Mouse (Mus musculus) heart, embryonic 12.5 days (tissue): ENCODE results near the gene Cdh1. TPM values are rescaled to one million over a fixed set of nuclear protein-coding genes. Genes with fewer than 3 reads are reported as not detected.
"Not testable (repeated sequence)": the region's sequence is repeated elsewhere in the genome, so short reads cannot be mapped to it uniquely, and the experiment has no call there.

Experiments used
- ATAC-seq: fragments of 200-750 bp; cut with Nextera tagmentation; 2 replicates; pipeline ENCODE4 v1.8.0; 2017; ENCODE audit warnings: moderate TSS enrichment, moderate library complexity; ENCODE audit not compliant: insufficient number of reproducible peaks, low FRiP score
- H3K27ac ChIP-seq: fragments of 300-500 bp; sonication (generic); 2 replicates; pipeline ENCODE4 v1.5.1; 2016; ENCODE audit warnings: mild to moderate bottlenecking, moderate library complexity; ENCODE audit not compliant: poor library complexity, severe bottlenecking
- H3K27me3 ChIP-seq: fragments of 300-500 bp; sonication (generic); replicated peaks from 2 replicates; pipeline ENCODE4 v1.6.1; 2016; ENCODE audit warnings: mild to moderate bottlenecking, moderate library complexity
- H3K36me3 ChIP-seq: fragments of 300-500 bp; sonication (generic); 2 replicates; pipeline ENCODE4 v1.6.1; 2016; ENCODE audit warnings: mild to moderate bottlenecking, moderate library complexity
- H3K4me1 ChIP-seq: fragments of 300-500 bp; sonication (generic); replicated peaks from 2 replicates; pipeline ENCODE4 v1.6.1; 2016; ENCODE audit warnings: mild to moderate bottlenecking
- H3K4me2 ChIP-seq: fragments of 300-500 bp; sonication (generic); 2 replicates; pipeline ENCODE4 v1.6.1; 2016; ENCODE audit warnings: mild to moderate bottlenecking, moderate library complexity
- H3K4me3 ChIP-seq: fragments of 300-500 bp; sonication (generic); 2 replicates; pipeline ENCODE4 v1.5.1; 2016; ENCODE audit warnings: mild to moderate bottlenecking
- H3K9ac ChIP-seq: fragments of 300-500 bp; sonication (generic); 2 replicates; pipeline ENCODE4 v1.6.1; 2016; ENCODE audit warnings: mild to moderate bottlenecking, moderate library complexity
- H3K9me3 ChIP-seq: fragments of 300-500 bp; sonication (generic); replicated peaks from 2 replicates; pipeline ENCODE4 v1.6.1; 2016; ENCODE audit warnings: mild to moderate bottlenecking, moderate library complexity
- WGBS: fragments of 180-500 bp; shearing (Covaris S2); methylation state at CpG from one replicate; pipeline ENCODE4 v1.1.7; 2016; 5-methylcytosine and 5-hydroxymethylcytosine counted together
- polyA plus RNA-seq: library from polyadenylated mRNA; unstranded; fragments of >200 nt; fragmentation: Nextera tagmentation; extraction: Ambion mirVana; gene quantifications from 2 replicates; pipeline ENCODE4 v1.2.1, GENCODE M21; 2016

Cdh1 gene
- polyA plus RNA-seq, 1 experiment from 2014 or later = 1.4 TPM

DNA sequence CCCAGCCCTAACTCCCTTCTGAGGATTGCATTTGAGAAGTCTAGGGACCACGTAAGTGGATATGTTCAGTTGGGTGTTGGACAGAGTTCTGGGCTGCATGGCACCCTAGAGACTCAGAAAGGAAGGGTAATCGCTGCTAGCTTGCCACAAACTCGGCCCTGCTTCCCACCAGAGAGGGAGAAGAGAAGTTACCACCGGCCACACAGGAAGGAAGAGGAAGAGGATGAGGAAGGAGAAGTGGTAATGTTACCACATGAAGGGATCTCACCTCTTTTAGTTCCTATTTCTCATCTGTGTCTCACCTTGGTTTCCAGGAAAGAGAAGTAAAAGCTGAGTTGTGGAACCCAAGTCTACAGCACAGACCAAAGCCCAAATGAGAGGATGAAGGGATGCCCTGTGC is 28.9 kb upstream of the Cdh1 start:
- no peak for ATAC-seq
- Histone ChIP-seq H3K27me3 (no peaks in the 10 kb centered on the region), H3K27ac (no peak overlapping the region), H3K36me3 (no peaks in the 10 kb centered on the region), H3K4me1 (peaks cover 12% of the 10 kb centered on the region), H3K4me2 (no peak overlapping the region), H3K4me3 (no peak overlapping the region), H3K9ac (no peak overlapping the region), H3K9me3 (no peaks in the 10 kb centered on the region)
- 79% methylated on average over 4 of the region's 4 CpGs for WGBS

DNA sequence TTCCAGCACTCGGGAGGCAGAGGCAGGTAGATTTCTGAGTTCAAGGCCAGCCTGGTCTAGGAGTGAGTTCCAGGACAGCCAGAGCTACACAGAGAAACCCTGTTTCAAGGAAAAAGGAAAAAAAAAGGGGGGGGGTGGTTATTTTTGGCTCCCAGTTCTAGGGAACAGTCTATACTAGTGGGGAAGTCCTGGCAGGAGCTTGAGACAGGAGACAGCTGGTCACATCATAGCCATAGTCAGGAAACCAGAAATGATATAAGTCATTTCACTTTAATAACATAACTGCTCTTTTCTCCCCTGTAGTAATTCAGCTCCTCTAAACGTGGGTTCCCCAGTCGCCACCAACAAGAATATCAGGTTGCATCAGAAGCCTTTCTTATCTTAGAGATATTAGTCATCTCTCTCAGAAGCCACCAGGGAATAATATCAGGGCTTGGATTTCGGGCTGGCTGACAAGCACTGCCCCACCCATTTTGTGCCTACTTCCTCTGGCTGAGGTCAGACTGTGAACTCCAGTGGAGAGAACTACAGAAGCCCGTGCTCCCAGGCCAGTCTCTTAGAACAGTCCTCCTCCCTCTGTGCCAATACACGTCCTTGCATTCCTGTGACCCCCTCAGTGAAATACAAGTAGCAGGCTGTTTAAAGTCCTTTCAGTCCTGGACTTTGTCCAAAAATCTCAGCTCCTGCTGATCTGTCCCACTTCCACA is 26.1 kb upstream of the Cdh1 start:
- no peak overlapping the region for H3K9ac ChIP-seq
- peaks cover 12% of the 10 kb centered on the region for H3K4me1 ChIP-seq
- H3K4me3 ChIP-seq = no peak overlapping the region
- 18% methylated on average over 6 of the region's 6 CpGs for WGBS
- H3K36me3 ChIP-seq = no peaks in the 10 kb centered on the region
- ATAC-seq = peak; percentile 59; the same call in 1 of the 2 replicates
- H3K27me3 ChIP-seq = no peaks in the 10 kb centered on the region
- H3K9me3 ChIP-seq = no peaks in the 10 kb centered on the region
- H3K27ac ChIP-seq = 0 out of 2 replicates have a peak overlapping the region, but pooled peaks have one; percentile 6
- no peak overlapping the region for H3K4me2 ChIP-seq

DNA sequence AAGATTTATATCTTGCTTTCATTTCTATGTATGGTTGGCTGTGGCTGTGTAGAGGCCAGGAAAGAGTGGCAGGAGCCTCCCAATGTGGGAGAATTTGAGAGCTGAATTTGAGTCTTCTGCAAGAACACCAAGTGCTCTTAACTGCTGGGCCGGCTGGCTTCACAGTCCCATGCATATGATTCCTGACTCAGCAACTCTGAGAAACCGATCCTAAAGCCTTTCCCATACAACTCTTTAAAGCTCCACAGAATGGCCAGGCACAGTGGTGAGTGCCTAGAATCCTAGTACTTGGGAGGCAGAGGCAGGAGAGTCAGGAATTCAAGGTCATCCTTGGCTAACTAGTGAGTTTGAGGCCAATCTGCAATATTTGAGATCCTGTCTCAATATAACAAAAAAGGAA is 23.6 kb upstream of the Cdh1 start:
- 69% methylated on average over 2 of the region's 2 CpGs for WGBS
- H3K9ac ChIP-seq = no peak overlapping the region
- no peaks in the 10 kb centered on the region for H3K27me3 ChIP-seq
- no peak for ATAC-seq
- no peaks in the 10 kb centered on the region for H3K36me3 ChIP-seq
- H3K27ac ChIP-seq = no peak overlapping the region
- H3K4me2 ChIP-seq = no peak overlapping the region
- peaks cover 12% of the 10 kb centered on the region for H3K4me1 ChIP-seq
- peaks cover 5% of the 10 kb centered on the region; the same call in 1 of the 2 replicates for H3K9me3 ChIP-seq
- H3K4me3 ChIP-seq = no peak overlapping the region

DNA sequence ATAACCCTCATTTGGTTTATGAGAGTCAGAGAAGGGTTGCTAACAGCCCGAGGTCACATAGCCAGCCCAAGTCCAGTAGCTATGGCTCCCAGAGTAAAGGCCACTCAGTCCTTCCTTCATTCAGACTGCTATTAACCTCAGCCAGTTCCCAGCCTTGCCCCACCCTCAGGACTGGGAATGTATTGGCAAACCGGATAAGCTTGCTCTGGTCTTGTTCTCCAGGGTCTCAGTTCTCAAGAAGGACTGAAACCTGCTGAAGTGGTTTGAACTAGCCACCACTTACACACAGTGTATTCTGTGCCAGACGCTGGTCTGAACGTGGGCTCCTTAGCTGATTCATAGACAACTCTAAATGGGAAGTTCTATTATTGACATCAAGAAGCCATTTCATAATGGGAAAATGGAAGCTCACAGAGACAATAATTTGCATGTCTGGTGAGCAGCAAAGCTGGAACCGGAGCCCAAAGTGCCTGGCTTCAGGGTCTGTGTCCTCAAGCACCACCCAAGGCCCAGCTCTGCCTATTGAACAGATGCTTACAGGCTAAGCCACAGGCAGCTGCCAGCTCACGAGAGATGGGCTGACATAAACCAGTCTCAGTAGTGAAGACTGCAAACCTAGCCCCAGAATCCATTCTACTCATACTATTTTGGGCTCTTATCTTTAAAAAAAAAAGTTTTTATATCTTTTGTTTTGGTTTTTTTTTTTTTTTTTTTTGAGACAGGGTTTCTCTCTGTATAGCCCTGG is 21.6 kb upstream of the Cdh1 start:
- ATAC-seq = no peak
- Histone ChIP-seq H3K9ac (no peak overlapping the region), H3K9me3 (peaks cover 5% of the 10 kb centered on the region; the same call in 1 of the 2 replicates), H3K4me3 (no peak overlapping the region), H3K4me1 (peaks cover 11% of the 10 kb centered on the region), H3K27ac (no peak overlapping the region), H3K36me3 (no peaks in the 10 kb centered on the region), H3K27me3 (no peaks in the 10 kb centered on the region), H3K4me2 (no peak overlapping the region)
- WGBS = 66% methylated on average over 6 of the region's 6 CpGs

DNA sequence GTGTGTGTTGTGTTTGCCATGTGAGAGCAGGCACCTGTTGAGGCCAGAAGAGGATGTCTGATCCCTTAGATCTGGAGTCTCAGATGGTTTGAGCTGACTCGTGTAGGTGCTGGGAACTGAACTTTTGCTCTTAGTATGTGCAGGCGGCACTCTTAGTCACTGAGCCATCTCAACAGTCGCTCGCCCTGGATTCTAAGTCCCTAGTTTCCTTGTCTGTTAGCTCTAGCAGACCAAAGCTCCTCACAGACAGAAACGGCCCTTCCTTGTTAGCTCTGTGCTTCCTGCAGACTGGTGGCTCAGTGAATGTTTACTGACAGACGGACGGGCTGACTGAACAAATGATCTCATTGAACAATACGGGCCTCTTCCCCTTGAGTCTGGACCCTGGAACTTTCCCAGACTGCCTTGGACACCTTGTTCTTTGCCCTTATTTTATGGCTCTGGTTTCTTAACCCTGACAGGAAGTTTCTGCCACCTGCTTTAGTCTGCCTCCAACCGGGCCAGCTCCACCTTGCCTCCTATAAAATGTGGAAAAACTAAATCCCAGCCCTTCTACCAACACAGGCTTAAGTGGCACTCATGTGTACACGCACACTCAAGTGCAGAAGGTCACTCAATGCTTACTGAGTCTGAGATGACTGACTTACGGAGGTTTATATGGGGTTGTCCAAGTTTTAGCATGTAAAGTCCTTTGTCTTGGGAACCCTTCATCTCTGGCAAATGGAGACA is 18.0 kb upstream of the Cdh1 start:
- Histone ChIP-seq H3K27me3 (no peaks in the 10 kb centered on the region), H3K27ac (no peak overlapping the region), H3K4me1 (peaks cover 10% of the 10 kb centered on the region), H3K9ac (no peak overlapping the region), H3K4me3 (no peak overlapping the region), H3K4me2 (no peak overlapping the region), H3K9me3 (peaks cover 5% of the 10 kb centered on the region; the same call in 1 of the 2 replicates), H3K36me3 (no peaks in the 10 kb centered on the region)
- no peak for ATAC-seq
- 63% methylated on average over 11 of the region's 11 CpGs for WGBS

DNA sequence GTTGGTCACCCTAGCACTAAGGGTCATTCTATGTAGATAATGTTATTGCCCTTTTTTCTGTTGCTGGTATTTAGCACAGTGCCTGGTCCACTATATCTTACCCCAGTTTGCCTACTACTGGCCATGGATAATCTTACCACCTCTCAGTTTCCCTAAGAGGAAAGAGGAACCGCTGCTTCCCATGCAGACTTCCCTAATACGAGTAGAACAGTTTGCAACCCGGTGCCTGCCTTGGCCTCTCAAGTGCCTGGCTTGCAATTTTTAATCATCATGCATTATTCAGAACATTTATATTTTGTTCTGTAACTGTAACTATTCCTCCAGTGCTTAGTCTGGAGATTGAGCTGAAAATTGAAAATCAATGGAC is 17.5 kb upstream of the Cdh1 start:
- Histone ChIP-seq H3K9me3 (peaks cover 5% of the 10 kb centered on the region; the same call in 1 of the 2 replicates), H3K9ac (no peak overlapping the region), H3K4me1 (peaks cover 10% of the 10 kb centered on the region), H3K36me3 (no peaks in the 10 kb centered on the region), H3K27ac (no peak overlapping the region), H3K4me3 (no peak overlapping the region), H3K27me3 (0 out of 2 replicates have a peak, but pooled peaks cover 1% of the 10 kb centered on the region), H3K4me2 (no peak overlapping the region)
- no peak for ATAC-seq
- WGBS = 79% methylated on average over 3 of the region's 3 CpGs

DNA sequence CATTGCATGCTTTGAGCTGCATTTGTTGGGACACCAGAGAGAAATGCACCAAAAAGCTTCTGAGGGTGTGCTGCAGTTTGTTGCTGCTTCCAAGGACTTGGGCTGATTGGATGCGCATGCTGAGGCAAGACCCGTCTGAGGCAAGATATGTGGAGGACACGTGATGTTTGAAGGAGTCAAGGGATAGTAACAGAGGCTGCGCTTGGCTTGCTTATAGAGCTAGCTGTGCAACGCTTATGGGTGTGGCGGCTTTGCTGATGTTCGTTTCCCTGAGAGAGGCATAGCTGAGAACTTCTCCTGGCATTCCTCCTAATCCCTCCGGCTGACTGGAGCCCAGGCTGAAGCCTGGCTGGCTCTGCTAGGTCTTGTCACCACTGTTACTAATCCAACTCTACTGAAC is 16.3 kb upstream of the Cdh1 start:
- no peak overlapping the region for H3K4me3 ChIP-seq
- H3K27ac ChIP-seq = no peak overlapping the region
- H3K36me3 ChIP-seq = no peaks in the 10 kb centered on the region
- no peak for ATAC-seq
- no peak overlapping the region for H3K4me2 ChIP-seq
- no peak overlapping the region for H3K9ac ChIP-seq
- 0 out of 2 replicates have a peak, but pooled peaks cover 6% of the 10 kb centered on the region for H3K27me3 ChIP-seq
- H3K4me1 ChIP-seq = peaks cover 10% of the 10 kb centered on the region
- H3K9me3 ChIP-seq = peaks cover 5% of the 10 kb centered on the region; the same call in 1 of the 2 replicates
- 79% methylated on average over 8 of the region's 8 CpGs for WGBS

DNA sequence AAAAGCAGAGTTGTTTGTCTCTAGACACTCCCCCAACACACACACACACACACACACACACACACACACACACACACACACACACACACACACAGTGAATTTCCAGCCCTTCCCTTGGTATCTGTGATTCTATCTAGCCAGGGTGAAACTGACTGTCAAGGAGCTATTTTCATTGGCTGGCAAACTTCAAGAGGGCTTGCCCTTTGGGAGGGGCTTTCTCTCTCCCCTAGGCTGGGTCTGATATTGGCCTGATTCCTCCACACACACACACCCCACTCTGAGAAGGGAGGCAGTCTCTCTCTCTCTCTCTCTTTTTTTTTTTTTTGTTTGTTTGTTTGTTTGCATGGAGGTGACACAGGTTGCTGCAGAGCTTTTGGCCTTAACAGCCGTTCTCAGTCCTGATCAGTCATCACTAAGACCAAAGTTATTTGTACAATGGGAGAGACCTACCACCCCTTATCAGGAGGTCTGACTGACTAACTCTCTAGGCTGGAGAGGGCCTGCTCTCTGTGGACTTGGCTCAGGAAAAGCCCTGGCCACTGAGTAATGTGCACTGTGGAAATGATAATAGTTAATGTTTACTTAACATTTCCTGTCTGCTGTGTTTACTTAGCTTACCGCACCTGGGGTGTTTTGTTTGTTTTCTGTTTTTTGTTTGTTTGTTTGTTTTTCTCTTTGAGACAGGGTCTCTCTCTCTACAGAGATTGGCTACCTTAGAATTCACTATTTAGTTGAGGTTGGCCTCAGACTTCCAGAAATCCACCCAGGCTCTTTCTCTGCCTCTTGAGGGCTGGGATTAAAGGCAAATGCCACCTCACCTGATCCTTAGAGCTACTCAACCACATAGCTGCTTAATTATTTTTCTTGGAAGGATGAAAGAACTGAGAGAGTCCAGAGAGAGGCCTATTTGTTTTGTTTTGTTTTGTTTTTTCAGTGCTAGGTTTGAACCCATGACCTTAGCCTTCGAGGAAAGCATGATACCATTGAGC is 14.4 kb upstream of the Cdh1 start:
- peaks cover 10% of the 10 kb centered on the region for H3K4me1 ChIP-seq
- no peak for ATAC-seq
- no peak overlapping the region for H3K4me2 ChIP-seq
- no peaks in the 10 kb centered on the region for H3K36me3 ChIP-seq
- no peak overlapping the region for H3K27ac ChIP-seq
- WGBS = 25% methylated on average over 3 of the region's 3 CpGs
- no peak overlapping the region for H3K4me3 ChIP-seq
- 0 out of 2 replicates have a peak, but pooled peaks cover 6% of the 10 kb centered on the region for H3K27me3 ChIP-seq
- H3K9me3 ChIP-seq = no peaks in the 10 kb centered on the region
- H3K9ac ChIP-seq = no peak overlapping the region

DNA sequence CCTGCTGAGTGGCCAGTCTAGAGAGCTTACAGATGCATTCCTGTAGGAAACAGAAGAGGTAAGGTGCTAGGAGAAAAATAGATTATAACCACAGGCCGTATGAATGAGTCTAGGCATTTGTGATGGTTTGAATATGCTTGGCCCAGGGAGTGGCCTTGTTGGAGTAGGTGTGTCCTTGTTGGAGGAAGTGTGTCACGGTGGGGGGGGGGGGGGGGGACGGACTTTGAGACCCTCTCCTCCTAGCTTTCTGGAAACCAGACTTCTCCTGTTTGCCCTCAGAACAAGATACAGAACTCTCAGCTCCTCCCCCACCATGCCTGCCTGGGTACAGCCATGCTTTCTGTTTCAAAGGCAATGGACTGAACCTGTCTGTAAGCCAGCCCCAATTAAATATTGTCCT is 10.7 kb upstream of the Cdh1 start:
- Histone ChIP-seq H3K27me3 (0 out of 2 replicates have a peak, but pooled peaks cover 6% of the 10 kb centered on the region), H3K4me3 (no peak overlapping the region), H3K27ac (no peak overlapping the region), H3K9me3 (no peaks in the 10 kb centered on the region), H3K4me1 (peaks cover 10% of the 10 kb centered on the region), H3K9ac (no peak overlapping the region), H3K4me2 (no peak overlapping the region), H3K36me3 (no peaks in the 10 kb centered on the region)
- no peak for ATAC-seq
- 62% methylated on average over 3 of the region's 3 CpGs for WGBS

DNA sequence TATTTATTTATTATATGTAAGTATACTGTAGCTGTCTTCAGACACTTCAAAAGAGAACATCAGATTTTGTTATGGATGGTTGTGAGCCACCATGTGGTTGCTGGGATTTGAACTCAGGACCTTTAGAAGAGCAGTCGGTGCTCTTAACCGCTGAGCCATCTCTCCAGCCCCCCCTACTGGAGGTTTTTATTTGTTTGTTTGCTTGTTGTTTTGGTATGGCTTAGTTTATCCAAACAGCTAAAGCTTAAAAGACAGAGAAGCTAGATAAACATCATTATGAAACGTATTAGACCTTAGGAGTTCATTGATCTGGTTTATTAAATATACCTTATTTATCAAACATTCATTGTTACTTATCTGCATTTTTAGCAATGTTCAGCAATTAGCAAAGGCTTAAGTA is 7.5 kb upstream of the Cdh1 start:
- not testable (repeated sequence) for H3K4me3 ChIP-seq, H3K9me3 ChIP-seq, H3K9ac ChIP-seq, ATAC-seq, H3K27ac ChIP-seq, H3K36me3 ChIP-seq, H3K4me2 ChIP-seq, H3K4me1 ChIP-seq
- 93% methylated on average over 3 of the region's 3 CpGs for WGBS
- peaks cover 15% of the 10 kb centered on the region for H3K27me3 ChIP-seq
